Mouse (Mus musculus): ENCODE data around the gene Rbm44. TPM values are rescaled to one million over a fixed set of nuclear protein-coding genes. Genes with fewer than 3 reads are reported as not detected.
A peak's percentile ranks its signal among the peaks of the same experiment; 100 is the strongest.

Rbm44 gene
- polyA plus RNA-seq, 1 experiment from 2014 or later, result 1.3 TPM

- Histone ChIP-seq H3K9ac (ENCODE audit: low read length) (no peak overlapping the region), H3K27ac (ENCODE audit: low read depth, low read length) (no peak overlapping the region), H3K27me3 (ENCODE audit: control insufficient read depth, insufficient read depth, low read length) (no peaks in the 10 kb centered on the region), H3K4me1 (ENCODE audit: control insufficient read depth, insufficient read depth, low read length) (no peaks in the 10 kb centered on the region), H3K4me3 (ENCODE audit: low read depth, low read length) (no peak overlapping the region), H3K36me3 (ENCODE audit: control insufficient read depth, insufficient read depth, low read length) (no peaks in the 10 kb centered on the region), H3K9me3 (ENCODE audit: control insufficient read depth, low read length) (no peaks in the 10 kb centered on the region), H3K4me2 (ENCODE audit: low read depth) (no peak overlapping the region)
- WGBS, result 89% methylated on average over 6 of the region's 6 CpGs
- ATAC-seq (ENCODE audit: insufficient read depth, low FRiP score, low TSS enrichment) (no peak), DNase-seq (ENCODE audit: low spot score) (no peak)
Observed at GRCm38 (mm10) chr1:91209343-91209742, 64.5 kb downstream of the Rbm44 start.

DNA sequence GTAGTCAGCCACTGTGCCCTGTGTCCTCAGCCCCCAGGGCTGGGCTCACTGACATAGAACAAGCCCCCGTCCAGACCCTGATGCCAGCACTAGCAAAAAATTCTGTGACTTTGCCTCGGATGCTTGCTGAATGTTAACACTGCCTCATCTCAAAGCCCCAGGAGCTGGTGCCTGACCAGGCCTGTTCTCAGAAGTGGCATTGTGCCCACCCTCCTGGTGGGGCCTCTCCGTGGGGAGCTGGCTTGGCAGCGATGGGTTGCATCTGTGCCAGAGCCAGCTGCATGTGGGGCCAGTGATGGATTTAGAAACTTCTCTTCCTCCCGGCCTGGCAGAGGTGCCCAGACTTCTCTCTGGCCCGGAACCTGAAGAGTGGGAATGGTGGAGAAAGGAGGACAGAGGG lies 64.9 kb downstream of the Rbm44 start:
- no peaks in the 10 kb centered on the region for H3K27me3 ChIP-seq (ENCODE audit: control insufficient read depth, insufficient read depth, low read length)
- H3K4me3 ChIP-seq (ENCODE audit: low read depth, low read length), result no peak overlapping the region
- no peak for DNase-seq (ENCODE audit: low spot score)
- H3K9ac ChIP-seq (ENCODE audit: low read length), result no peak overlapping the region
- 85% methylated on average over 6 of the region's 6 CpGs for WGBS
- H3K36me3 ChIP-seq (ENCODE audit: control insufficient read depth, insufficient read depth, low read length), result no peaks in the 10 kb centered on the region
- H3K9me3 ChIP-seq (ENCODE audit: control insufficient read depth, low read length), result no peaks in the 10 kb centered on the region
- no peak overlapping the region for H3K4me2 ChIP-seq (ENCODE audit: low read depth)
- no peaks in the 10 kb centered on the region for H3K4me1 ChIP-seq (ENCODE audit: control insufficient read depth, insufficient read depth, low read length)
- no peak overlapping the region for H3K27ac ChIP-seq (ENCODE audit: low read depth, low read length)
- ATAC-seq (ENCODE audit: insufficient read depth, low FRiP score, low TSS enrichment), result no peak

GRCm38 (mm10) chr1:91211099-91211498 lies 66.2 kb downstream of the Rbm44 start:
- no peaks in the 10 kb centered on the region for H3K9me3 ChIP-seq (ENCODE audit: control insufficient read depth, low read length)
- H3K4me3 ChIP-seq (ENCODE audit: low read depth, low read length), result no peak overlapping the region
- no peaks in the 10 kb centered on the region for H3K36me3 ChIP-seq (ENCODE audit: control insufficient read depth, insufficient read depth, low read length)
- H3K4me1 ChIP-seq (ENCODE audit: control insufficient read depth, insufficient read depth, low read length), result no peaks in the 10 kb centered on the region
- H3K27ac ChIP-seq (ENCODE audit: low read depth, low read length), result no peak overlapping the region
- no peak for ATAC-seq (ENCODE audit: insufficient read depth, low FRiP score, low TSS enrichment)
- no peak overlapping the region for H3K9ac ChIP-seq (ENCODE audit: low read length)
- H3K27me3 ChIP-seq (ENCODE audit: control insufficient read depth, insufficient read depth, low read length), result no peaks in the 10 kb centered on the region
- WGBS, result 65% methylated on average over 1 of the region's 1 CpGs
- no peak overlapping the region for H3K4me2 ChIP-seq (ENCODE audit: low read depth)
- DNase-seq (ENCODE audit: low spot score), result peak; percentile 68

DNA sequence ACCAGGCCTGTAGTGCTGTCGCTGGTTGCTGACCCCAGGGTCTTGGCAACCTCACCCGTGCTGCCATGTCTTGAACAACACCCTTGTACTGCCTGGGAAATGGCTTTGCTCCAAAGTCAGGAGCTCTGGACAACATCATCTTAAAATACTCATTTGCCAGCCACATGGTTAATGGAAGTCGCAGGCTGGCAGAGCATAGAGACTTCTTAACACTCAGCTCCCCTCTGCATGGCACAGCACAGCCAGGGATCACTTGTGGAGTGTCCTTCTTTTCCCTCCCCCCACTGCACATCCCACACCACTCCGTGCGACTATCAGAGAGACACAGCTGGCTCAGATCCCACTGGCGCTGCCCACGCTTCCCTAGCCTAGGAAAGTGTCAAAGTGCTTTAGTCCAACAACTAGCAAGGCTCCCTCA lies 66.7 kb downstream of the Rbm44 start:
- DNase-seq (ENCODE audit: low spot score), result no peak
- Histone ChIP-seq H3K9ac (ENCODE audit: low read length) (no peak overlapping the region), H3K27me3 (ENCODE audit: control insufficient read depth, insufficient read depth, low read length) (no peaks in the 10 kb centered on the region), H3K27ac (ENCODE audit: low read depth, low read length) (no peak overlapping the region), H3K36me3 (ENCODE audit: control insufficient read depth, insufficient read depth, low read length) (no peaks in the 10 kb centered on the region), H3K4me1 (ENCODE audit: control insufficient read depth, insufficient read depth, low read length) (no peaks in the 10 kb centered on the region), H3K4me3 (ENCODE audit: low read depth, low read length) (no peak overlapping the region), H3K9me3 (ENCODE audit: control insufficient read depth, low read length) (no peaks in the 10 kb centered on the region), H3K4me2 (ENCODE audit: low read depth) (no peak overlapping the region)
- ATAC-seq (ENCODE audit: insufficient read depth, low FRiP score, low TSS enrichment), result no peak
- WGBS, result 81% methylated on average over 7 of the region's 7 CpGs

GRCm38 (mm10) chr1:91215264-91215663 lies 70.4 kb downstream of the Rbm44 start:
- Histone ChIP-seq H3K36me3 (ENCODE audit: control insufficient read depth, insufficient read depth, low read length) (no peaks in the 10 kb centered on the region), H3K4me2 (ENCODE audit: low read depth) (no peak overlapping the region), H3K4me1 (ENCODE audit: control insufficient read depth, insufficient read depth, low read length) (no peaks in the 10 kb centered on the region), H3K27ac (ENCODE audit: low read depth, low read length) (no peak overlapping the region), H3K4me3 (ENCODE audit: low read depth, low read length) (no peak overlapping the region), H3K9me3 (ENCODE audit: control insufficient read depth, low read length) (no peaks in the 10 kb centered on the region), H3K27me3 (ENCODE audit: control insufficient read depth, insufficient read depth, low read length) (no peaks in the 10 kb centered on the region), H3K9ac (ENCODE audit: low read length) (no peak overlapping the region)
- WGBS, result 93% methylated on average over 1 of the region's 1 CpGs
- no peak for ATAC-seq (ENCODE audit: insufficient read depth, low FRiP score, low TSS enrichment)
- no peak for DNase-seq (ENCODE audit: low spot score)

DNA sequence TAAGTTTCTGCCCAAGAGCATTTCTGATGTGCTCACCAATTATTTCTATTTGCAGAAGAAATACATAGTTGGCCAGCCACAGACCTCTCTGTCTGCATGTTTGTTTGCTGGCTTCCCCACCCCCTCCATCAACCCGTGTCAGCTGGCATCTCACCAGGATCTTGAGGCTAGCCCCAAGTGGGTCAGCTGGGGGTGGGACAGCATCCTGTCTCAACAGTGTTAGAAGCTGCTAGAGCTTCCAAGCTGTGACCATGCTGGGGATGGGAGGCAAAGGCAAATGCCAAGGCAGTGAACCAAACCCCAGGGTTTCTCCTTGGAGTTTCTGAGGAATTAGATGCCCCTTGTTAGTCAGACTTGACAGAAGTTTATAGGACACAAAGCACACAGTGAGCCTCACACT lies 71.1 kb downstream of the Rbm44 start:
- no peak for DNase-seq (ENCODE audit: low spot score)

DNA sequence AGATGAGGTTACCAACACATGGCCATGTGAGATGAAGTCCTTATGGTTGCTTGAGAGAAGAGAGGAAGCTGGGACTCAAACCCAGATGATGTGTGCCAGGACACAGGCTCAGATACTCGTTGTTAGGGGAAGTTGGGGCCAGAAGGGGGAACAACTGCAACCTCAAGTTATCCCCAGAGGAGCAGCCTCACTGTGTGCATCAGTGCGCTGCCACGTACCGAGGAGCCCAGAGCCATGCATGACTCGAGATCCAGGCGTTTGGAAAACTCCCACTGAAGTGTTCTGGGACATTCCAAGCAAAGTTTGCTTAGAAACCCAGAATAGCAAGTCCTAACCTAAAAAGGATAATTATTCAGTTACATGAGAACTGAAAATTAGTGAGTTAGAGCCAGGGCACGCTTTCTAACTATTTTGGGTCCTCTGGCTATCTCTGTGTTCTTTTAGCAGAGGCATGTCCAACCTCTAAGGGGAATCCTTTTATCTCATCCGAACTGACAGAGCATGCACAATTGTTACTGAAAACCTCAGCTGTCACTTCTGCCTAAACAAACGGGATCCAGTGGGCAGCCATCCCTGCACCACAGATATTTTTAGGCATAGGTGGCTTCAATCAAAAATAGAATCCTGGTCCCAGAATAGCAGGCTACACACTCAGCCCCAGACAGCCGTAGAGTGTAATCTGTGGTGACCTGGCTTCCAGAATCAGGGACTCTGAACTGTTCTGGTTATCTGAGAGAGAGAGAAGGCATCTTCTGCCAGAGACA lies 71.8 kb downstream of the Rbm44 start:
- Histone ChIP-seq H3K9ac (ENCODE audit: low read length) (no peak overlapping the region), H3K4me1 (ENCODE audit: control insufficient read depth, insufficient read depth, low read length) (no peaks in the 10 kb centered on the region), H3K4me2 (ENCODE audit: low read depth) (no peak overlapping the region), H3K36me3 (ENCODE audit: control insufficient read depth, insufficient read depth, low read length) (no peaks in the 10 kb centered on the region), H3K27me3 (ENCODE audit: control insufficient read depth, insufficient read depth, low read length) (no peaks in the 10 kb centered on the region), H3K27ac (ENCODE audit: low read depth, low read length) (no peak overlapping the region), H3K4me3 (ENCODE audit: low read depth, low read length) (no peak overlapping the region), H3K9me3 (ENCODE audit: control insufficient read depth, low read length) (no peaks in the 10 kb centered on the region)
- no peak for DNase-seq (ENCODE audit: low spot score)
- WGBS, result 75% methylated on average over 10 of the region's 10 CpGs
- no peak for ATAC-seq (ENCODE audit: insufficient read depth, low FRiP score, low TSS enrichment)

More for the DNA sequence above, 71.1 kb downstream of the Rbm44 start:
- Histone ChIP-seq H3K4me3 (ENCODE audit: low read depth, low read length) (no peak overlapping the region), H3K27me3 (ENCODE audit: control insufficient read depth, insufficient read depth, low read length) (no peaks in the 10 kb centered on the region), H3K4me1 (ENCODE audit: control insufficient read depth, insufficient read depth, low read length) (no peaks in the 10 kb centered on the region), H3K9me3 (ENCODE audit: control insufficient read depth, low read length) (no peaks in the 10 kb centered on the region), H3K36me3 (ENCODE audit: control insufficient read depth, insufficient read depth, low read length) (no peaks in the 10 kb centered on the region), H3K27ac (ENCODE audit: low read depth, low read length) (no peak overlapping the region), H3K9ac (ENCODE audit: low read length) (no peak overlapping the region), H3K4me2 (ENCODE audit: low read depth) (no peak overlapping the region)
- ATAC-seq (ENCODE audit: insufficient read depth, low FRiP score, low TSS enrichment), result no peak
- WGBS, result 72% methylated on average over 1 of the region's 1 CpGs

DNA sequence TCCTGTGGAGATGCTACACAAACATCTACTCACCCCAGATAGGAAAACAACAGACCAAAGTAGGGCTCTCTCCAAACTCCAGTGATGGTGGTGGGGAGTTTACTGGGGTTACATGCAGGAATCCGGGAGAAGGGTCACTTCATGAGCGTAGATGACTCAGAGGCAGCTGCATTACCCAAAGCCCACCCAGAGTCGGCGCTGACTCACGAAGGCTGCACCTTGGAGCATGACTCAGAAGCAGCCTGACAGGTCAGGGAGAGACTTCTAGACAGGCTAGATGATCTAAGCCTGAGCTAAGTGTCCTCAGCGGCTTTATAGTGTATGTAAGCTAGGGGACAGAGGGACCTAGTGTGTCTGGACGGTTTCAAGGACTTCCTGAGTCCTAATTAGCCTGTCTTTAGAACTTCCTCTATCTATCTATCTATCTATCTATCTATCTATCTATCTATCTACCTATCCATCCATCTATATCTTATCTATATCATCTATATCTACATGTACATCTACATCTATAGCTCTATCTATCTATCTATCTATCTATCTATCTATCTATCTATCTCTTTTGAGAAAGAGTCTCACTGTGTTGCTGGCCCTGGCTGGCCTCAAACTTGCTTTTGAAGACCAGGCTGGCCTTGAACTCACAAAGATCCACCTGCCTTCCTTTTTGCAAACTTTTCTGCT lies 74.9 kb downstream of the Rbm44 start:
- no peak overlapping the region for H3K4me3 ChIP-seq (ENCODE audit: low read depth, low read length)
- H3K4me2 ChIP-seq (ENCODE audit: low read depth), result no peak overlapping the region
- H3K27ac ChIP-seq (ENCODE audit: low read depth, low read length), result no peak overlapping the region
- H3K9ac ChIP-seq (ENCODE audit: low read length), result no peak overlapping the region
- H3K27me3 ChIP-seq (ENCODE audit: control insufficient read depth, insufficient read depth, low read length), result no peaks in the 10 kb centered on the region
- H3K9me3 ChIP-seq (ENCODE audit: control insufficient read depth, low read length), result no peaks in the 10 kb centered on the region
- DNase-seq (ENCODE audit: low spot score) (no peak), ATAC-seq (ENCODE audit: insufficient read depth, low FRiP score, low TSS enrichment) (no peak)
- no peaks in the 10 kb centered on the region for H3K4me1 ChIP-seq (ENCODE audit: control insufficient read depth, insufficient read depth, low read length)
- no peaks in the 10 kb centered on the region for H3K36me3 ChIP-seq (ENCODE audit: control insufficient read depth, insufficient read depth, low read length)
- WGBS, result 92% methylated on average over 7 of the region's 7 CpGs

DNA sequence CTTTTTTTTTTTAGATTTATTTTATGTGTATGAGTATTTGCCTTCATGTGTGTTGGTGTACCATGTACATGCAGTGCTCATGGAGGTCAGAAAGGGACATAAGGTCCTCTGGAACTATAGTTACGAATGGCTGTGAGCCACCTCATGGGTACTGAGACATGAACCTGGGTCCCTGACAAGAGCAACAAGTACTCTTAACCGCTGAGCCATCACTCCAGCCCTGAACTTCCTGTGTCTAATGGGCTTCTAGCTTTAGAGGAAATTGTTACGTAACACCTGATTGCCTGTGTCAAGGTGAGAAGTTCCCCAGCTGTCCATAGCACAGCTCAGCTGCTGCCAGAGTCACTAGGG lies 75.4 kb downstream of the Rbm44 start:
- H3K4me3 ChIP-seq (ENCODE audit: low read depth, low read length), result no peak overlapping the region

More for the DNA sequence above, 75.4 kb downstream of the Rbm44 start:
- no peak for ATAC-seq (ENCODE audit: insufficient read depth, low FRiP score, low TSS enrichment)
- no peak overlapping the region for H3K9ac ChIP-seq (ENCODE audit: low read length)
- H3K27ac ChIP-seq (ENCODE audit: low read depth, low read length), result no peak overlapping the region
- no peaks in the 10 kb centered on the region for H3K9me3 ChIP-seq (ENCODE audit: control insufficient read depth, low read length)
- H3K4me2 ChIP-seq (ENCODE audit: low read depth), result no peak overlapping the region
- H3K36me3 ChIP-seq (ENCODE audit: control insufficient read depth, insufficient read depth, low read length), result no peaks in the 10 kb centered on the region
- WGBS, result 88% methylated on average over 3 of the region's 3 CpGs
- H3K4me1 ChIP-seq (ENCODE audit: control insufficient read depth, insufficient read depth, low read length), result no peaks in the 10 kb centered on the region
- DNase-seq (ENCODE audit: low spot score), result no peak
- H3K27me3 ChIP-seq (ENCODE audit: control insufficient read depth, insufficient read depth, low read length), result no peaks in the 10 kb centered on the region
